Mouse (Mus musculus): ENCODE results near the gene Defb11. TPM values are rescaled to one million over a fixed set of nuclear protein-coding genes. Genes with fewer than 3 reads are reported as not detected.
"Not testable (repeated sequence)": the region's sequence is repeated elsewhere in the genome, so short reads cannot be mapped to it uniquely, and the experiment has no call there.

The Defb11 gene
- not detected for total RNA-seq (2021)
- long read RNA-seq, experiment 1: 0 reads
- long read RNA-seq, experiment 2: 0 reads

DNA sequence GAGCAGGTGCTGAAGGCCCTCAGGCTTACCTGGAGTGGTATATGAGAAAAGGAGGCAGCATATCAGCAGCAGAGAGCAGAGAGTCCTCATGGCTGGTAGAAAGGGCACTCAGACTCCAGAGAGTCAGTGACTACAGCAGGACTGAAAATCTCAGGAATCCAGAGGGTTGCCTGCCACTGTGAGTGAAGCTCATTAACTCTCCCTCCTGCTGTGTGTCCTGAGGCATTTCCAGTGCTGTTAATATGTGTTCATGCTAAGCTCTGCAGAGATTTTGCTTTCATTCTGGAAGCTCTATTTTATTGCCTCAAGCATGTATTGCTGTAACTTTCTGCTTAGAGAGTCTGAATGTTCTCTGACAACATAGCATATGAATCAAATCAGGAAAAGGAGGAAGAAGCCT lies at the start of gene Defb11:
Defb11 (minus strand) TSS at position 123 of the 400 bp plus-strand sequence.
- DNase-seq; intact Hi-C loops (cut with DNase I): not testable (repeated sequence)

DNA sequence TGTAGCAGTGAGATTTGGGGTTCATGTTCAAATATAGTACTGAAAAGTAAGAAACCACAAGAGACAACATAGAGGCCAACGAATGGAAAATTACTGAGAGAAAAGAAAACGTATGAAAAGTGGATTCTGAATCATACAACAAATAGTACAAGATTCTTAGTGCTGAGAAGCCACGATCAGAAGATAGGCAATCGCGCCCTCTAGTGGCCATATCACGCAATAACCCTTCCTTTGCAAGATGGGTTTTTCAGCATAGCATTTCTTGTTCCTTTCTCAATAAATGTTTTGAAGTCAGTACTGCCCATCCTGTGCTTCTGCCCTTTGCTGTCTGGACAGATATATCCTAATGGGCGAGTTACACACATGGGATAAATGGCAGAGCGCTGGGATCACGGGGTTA lies 49.1 kb upstream of the Defb11 start:
- DNase-seq: no peak
- intact Hi-C loops (cut with DNase I): no loop called here

DNA sequence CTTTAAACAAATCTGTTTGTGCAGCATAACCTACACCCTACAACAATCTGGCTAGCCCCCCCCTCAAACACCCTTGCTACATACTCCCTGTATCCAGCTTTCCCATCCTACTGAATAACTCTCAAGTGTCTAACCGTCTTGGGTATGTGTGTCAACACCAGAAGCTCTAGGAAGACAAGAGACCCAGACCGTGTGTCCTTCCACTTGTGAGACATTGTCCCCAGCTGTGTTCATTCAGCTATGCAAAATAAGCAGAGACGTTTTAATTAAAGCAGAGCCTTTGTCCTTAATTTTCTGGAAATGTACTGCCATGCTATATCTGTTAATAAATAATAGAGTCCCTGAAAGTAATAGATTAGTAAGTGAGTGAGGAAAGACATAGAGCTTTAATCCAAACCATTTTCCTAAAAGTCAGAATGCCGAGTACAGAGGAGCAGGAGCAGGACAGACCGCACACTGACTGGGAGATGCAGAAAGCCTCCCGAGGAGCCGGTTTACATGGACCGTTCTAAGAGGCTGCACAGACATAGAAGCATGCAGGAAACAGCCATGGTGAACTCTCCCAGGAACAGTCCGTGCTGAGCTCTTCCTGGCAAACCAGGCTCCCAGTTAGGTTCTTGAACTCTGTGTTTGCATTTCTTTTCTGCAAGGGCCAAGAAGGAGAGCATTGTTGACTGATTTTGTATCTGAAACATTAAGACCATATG lies 41.3 kb upstream of the Defb11 start:
- DNase-seq: no peak
- intact Hi-C loops (cut with DNase I): no loop called here

DNA sequence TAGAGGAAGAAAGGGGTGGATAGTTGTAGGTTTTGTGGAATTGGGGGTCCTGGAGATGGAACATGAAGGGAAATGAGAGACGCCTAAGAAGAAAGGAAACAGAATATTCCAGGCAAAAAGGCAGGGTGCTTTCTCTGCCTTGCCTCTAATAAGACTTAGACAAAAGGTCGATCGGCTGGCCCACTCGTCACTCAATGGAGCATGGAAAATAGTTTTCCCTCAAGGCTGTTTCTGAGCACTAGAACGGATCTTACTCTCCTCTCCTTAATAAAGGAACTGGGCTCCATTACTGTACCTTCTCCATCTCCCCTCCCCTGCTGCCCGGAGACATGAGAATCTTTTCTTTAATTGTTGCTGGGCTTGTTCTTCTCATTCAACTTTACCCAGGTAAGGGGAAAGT lies 40.2 kb upstream of the Defb11 start, which contains the start of gene Defb13:
Defb13 (plus strand) TSS at position 301 of the 400 bp plus-strand sequence.
- intact Hi-C loops (cut with DNase I): no loop called here
- no peak for DNase-seq

DNA sequence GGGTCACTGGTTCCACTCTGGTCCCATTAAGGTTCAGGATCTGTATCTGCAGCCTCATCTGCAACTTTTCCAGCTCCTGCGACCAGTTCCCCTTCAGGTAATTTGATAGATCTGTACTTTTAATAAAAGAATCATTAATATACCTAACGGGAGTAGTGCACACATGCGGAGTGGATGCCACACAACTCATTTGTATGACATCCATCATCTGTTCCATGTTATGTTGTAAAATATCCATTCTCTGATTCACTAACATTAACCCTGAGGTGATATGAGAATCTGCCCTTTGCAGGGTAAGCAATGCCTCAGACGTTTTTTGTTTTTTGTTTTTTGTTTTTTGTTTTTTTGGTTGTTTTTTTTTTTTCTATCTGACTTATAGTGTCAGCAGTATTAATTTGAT lies 31.8 kb upstream of the Defb11 start, which contains the start of gene Defb35:
Defb35 (plus strand) TSS at position 301 of the 400 bp plus-strand sequence.
- intact Hi-C loops (cut with DNase I); DNase-seq: not testable (repeated sequence)

DNA sequence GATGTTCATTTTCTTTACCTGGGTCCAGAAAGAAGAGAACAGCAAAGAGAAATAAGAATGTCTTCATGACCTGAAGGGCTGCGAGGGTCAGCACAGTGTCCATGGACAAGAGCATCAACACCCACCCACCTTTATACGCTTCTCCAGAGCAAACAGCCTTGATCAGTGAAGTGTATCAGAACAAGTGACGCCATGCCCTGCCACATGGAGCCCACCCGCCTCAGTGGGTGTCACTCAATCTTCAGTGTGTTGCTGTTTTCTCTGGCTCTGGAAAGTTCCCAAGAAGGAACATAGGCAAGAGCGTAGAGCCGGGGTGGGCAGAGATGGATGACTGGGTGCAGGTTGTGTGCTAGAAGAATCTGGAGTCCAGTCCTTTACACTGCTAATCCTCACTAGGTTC lies 26.4 kb upstream of the Defb11 start, which contains the start of gene Defb15:
Defb15 (minus strand) TSS at position 101 of the 400 bp plus-strand sequence.
- intact Hi-C loops (cut with DNase I): no loop called here
- no peak for DNase-seq

DNA sequence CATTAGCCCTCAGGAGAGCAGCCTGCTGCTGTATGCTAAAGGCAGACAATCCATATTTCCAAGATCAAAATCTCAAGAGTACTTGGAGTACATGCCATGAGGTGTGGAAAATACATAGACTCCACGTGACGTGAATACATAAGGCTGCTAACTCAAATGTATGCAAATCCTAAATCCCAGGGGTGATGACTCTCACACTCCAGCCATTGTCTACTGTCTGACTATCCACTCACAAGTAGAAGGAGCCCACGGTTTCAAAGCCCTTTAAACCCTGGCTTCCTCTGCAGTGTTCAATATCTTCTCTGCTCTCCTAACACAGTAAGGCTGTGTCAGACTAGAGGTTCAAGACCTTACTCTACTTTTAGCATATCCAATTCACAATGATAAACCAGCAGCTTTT lies 24.5 kb upstream of the Defb11 start:
- DNase-seq; intact Hi-C loops (cut with DNase I): not testable (repeated sequence)

DNA sequence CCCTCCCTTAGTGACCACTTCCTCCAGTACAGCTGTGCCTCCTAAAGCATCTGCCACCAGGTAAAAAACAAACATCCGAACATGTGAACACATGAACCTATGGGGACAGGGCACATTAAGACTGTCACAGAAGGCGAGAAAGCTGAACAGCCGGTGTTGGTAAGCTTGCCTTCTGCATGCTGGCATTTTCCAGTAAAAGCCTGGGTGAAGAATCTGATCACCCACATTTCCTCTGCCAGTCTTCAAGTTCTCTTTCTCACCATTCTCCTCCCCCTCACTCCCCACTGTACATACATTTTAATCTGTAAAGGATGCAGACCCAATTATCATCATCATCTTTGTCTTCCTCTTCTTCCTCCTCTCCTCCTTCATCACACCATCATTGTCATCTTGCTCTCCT lies 9.4 kb upstream of the Defb11 start:
- no peak for DNase-seq
- intact Hi-C loops (cut with DNase I): no loop called here

DNA sequence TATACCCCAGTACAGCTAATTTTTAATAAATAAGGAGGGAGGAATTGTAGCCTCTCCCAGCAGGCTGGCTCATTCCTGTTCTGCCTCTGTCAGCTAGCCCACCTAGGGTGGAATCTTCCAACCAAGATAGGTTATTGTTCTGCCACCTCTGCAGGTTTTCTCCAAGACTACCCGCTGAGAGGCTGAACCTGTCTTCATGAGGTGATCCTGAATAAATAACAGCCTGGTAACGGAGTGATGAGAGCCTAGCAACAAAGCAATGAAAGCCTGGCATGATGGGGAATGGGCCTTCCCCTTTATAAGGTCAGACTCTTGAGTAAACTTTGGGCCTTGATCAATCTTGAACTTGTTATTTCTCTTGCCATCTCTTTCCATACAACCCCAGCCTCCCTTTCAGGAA lies 6.3 kb upstream of the Defb11 start:
- DNase-seq: no peak
- intact Hi-C loops (cut with DNase I): no loop called here

DNA sequence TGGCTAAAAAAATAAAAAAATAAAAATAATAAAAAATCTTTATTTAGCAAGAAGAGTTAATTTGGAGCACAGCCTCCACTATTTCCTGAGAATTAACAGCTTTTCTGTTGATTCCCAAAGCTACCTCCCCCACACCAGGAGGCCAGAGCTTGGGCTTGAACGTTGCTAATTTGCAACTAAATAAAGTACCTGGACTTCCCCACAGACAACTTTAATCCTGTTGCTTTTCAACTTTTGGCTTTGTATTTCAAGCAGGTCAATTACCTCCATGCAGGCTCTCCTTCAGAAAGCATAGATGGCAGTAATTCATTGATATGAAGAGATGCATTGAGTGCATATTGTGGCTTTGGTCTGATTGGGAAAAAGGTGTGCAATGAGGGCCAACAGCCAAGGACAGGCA lies 5.7 kb upstream of the Defb11 start:
- intact Hi-C loops (cut with DNase I): no loop called here
- DNase-seq: no peak

DNA sequence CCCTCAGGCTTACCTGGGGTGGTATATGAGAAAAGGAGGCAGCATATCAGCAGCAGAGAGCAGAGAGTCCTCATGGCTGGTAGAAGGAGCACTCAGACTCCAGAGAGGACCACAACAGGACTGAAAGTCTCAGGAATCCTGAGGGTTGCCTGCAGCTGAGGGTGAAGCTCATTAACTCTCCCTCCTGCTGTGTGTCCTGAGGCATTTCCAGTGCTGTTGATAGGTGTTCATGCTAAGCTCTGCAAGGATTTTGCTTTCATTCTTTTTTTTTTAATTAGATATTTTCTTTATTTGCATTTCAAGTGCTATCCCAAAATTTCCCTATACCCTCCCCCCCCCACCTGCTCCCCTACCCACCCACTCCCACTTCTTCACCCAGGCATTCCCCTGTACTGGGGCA lies 20.9 kb downstream of the Defb11 start, which contains the start of gene Defb9:
Defb9 (minus strand) TSS at position 101 of the 400 bp plus-strand sequence.
- intact Hi-C loops (cut with DNase I); DNase-seq: not testable (repeated sequence)

DNA sequence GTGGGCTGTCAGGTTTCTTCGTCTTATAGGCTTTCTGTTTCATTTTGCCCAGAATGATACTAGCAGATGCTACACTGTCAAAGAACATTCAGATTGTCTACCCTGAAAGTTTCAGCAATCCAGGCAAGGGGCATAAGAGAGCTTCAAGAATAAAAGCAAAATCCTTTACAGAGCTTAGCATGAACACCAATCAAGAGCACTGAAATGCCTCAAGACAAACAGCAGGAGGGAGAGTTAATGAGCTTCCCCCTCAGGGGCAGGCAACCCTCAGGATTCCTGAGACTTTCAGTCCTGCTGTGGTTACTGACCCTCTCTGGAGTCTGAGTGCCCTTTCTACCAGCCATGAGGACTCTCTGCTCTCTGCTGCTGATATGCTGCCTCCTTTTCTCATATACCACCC lies 47.6 kb downstream of the Defb11 start, which contains the start of gene Defb10:
Defb10 (plus strand) TSS at position 316 of the 400 bp plus-strand sequence.
- DNase-seq; intact Hi-C loops (cut with DNase I): not testable (repeated sequence)

Other genes with a start within 250 kb of the Defb11 start
- not detected for gene Defa34, start 240.6 kb downstream of the Defb11 start, total RNA-seq (2021)
- gene AY761184, start 202.8 kb downstream of the Defb11 start, total RNA-seq (2021): not detected
- gene Defa24, start 171.9 kb downstream of the Defb11 start, total RNA-seq (2021): not detected
- not detected for gene Defb50, start 82.9 kb downstream of the Defb11 start, total RNA-seq (2021)
- not detected for gene Defb2, start 66.5 kb downstream of the Defb11 start, total RNA-seq (2021)
- gene Defb10, start 47.5 kb downstream of the Defb11 start, total RNA-seq (2021): not detected
- gene Defb9, start 21.0 kb downstream of the Defb11 start, total RNA-seq (2021): not detected
- not detected for gene Defb15, start 26.3 kb upstream of the Defb11 start, total RNA-seq (2021)
- not detected for gene Defb35, start 31.9 kb upstream of the Defb11 start, total RNA-seq (2021)
- not detected for gene Defb13, start 40.4 kb upstream of the Defb11 start, total RNA-seq (2021)
- gene Fam90a1a, start 52.3 kb upstream of the Defb11 start, total RNA-seq (2021): not detected
- gene Ccdc70, start 63.4 kb upstream of the Defb11 start, total RNA-seq (2021): not detected
- under 1 TPM in 1 of 2 experiments, not detected in 1; 0.05 TPM for gene Atp7b, start 153.9 kb upstream of the Defb11 start, total RNA-seq (2021)
- 1 to 10 TPM; 4.9 to 6.6 TPM for gene Alg11, start 154.3 kb upstream of the Defb11 start, total RNA-seq (2021)
- gene Nek5, start 218.6 kb upstream of the Defb11 start, total RNA-seq (2021): under 1 TPM; 0.13 to 0.30 TPM

Data from gastrocnemius, postnatal 36 days (tissue).